Mouse (Mus musculus) gastrocnemius, adult 2 months (tissue): Measurements from ENCODE around the gene Lamp5. TPM values are rescaled to one million over a fixed set of nuclear protein-coding genes. Genes with fewer than 3 reads are reported as not detected.

Experiments used
- DNase-seq: peaks from one replicate; pipeline ENCODE4 v3.0.0; 2022
- H3K27ac ChIP-seq: fragments of 200-600 bp; 2 replicates; pipeline ENCODE4 v1.8.1; 2022; ENCODE audit warnings: mild to moderate bottlenecking
- H3K4me3 ChIP-seq: fragments of 200-600 bp; 2 replicates; pipeline ENCODE4 v1.8.1; 2022; ENCODE audit warnings: mild to moderate bottlenecking, moderate library complexity
- CTCF ChIP-seq: fragments of 200-600 bp; IDR thresholded peaks from 2 replicates; pipeline ENCODE4 v1.8.1; 2022; ENCODE audit warnings: antibody characterized with exemption, mild to moderate bottlenecking, moderate library complexity
- intact Hi-C: fragments of 180-260 bp; cut with DNase I; formaldehyde crosslinking; loops from one replicate; pipeline ENCODE4 v1.15.1; 2025
- long read RNA-seq, 2 experiments: library from polyadenylated mRNA; stranded (forward); transcript quantifications; one replicate each; pipeline ENCODE4 v2.0.0; 2021
- total RNA-seq, 2 experiments: library from RNA; stranded (reverse); gene quantifications; 2 replicates each; pipeline ENCODE4 v1.2.3; 2021

The Lamp5 gene
- not detected for total RNA-seq
- long read RNA-seq, experiment 1 = 0 reads
- long read RNA-seq, experiment 2 = 0 reads

DNA sequence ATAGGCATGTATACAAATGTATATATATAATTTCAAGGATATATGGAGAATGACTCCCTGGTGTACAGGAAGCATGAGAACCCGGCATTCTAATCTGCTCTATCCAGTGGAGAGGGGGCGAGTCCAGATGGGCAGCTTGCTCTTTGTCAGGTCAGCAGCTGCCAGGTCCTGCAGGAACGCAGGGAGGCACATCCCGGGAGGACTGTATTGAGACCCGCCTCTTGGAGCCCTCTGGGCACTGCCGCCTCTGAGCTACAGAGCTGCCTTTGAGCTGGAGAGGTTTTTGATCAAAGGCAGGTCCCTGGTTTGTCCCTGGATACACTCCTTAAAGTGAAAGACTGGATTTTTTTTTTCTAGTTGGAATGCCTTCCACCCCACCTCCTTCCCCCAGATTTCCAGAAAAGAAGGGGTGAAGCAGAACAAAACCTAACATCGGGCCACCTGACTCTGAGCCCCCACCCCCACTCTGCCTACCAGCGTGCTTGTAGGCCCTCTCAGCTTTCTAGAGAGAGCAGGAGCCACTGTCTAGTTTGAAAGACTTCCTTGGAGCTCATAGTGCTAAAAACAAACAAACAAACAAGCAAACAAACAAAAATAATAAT, at the start of gene Lamp5:
TSS of gene Lamp5 (plus strand) at position 552 of the 602 bp plus-strand sequence.
- intact Hi-C loops = no loop called here
- no peak for TF ChIP-seq CTCF
- no peak for DNase-seq
- Histone ChIP-seq H3K27ac (no peak within 1 kb of the TSS), H3K4me3 (peak within 1 kb of the TSS; percentile 41)

DNA sequence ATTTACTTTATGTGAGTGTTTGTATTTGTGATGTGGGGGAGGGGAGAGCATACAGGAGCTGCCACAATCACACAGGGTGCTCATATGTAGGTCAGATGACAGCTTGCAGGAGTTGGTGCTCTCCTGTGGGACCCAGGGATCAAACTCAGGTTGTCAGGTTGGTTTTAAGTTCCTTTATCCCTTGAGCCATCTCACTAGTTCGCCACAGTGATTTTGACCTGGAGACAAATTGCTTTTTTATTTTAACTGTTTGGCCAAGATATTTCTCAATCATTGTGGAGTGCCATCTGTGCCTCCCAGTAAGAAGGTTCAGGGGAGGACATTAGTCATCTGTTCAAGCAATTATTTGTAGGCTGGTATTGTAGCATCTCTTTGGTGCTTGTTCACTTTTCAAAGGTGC, 48.2 kb upstream of the Lamp5 start:
- no peak for TF ChIP-seq CTCF
- no peak for DNase-seq
- no peak overlapping the region for H3K4me3 ChIP-seq
- intact Hi-C loops = no loop called here
- no peak overlapping the region for H3K27ac ChIP-seq

DNA sequence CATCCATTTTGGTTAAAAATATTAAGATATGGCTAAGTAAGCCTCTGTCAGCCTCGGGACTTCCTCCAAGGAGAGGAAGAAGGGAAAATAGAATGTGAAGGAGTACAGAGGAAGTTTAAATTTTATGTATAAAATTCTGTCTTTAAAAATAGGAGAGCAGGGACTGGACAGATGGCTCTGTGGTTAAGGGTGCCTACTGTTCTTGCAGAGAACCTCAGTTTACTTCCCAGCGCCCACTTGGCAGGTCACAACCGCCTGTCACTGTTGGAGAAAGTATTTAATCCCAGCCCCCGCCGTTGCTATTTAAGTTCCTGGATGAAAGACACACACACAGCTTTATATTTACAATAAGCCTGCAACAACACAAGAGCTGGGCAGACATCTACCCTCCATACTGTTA, 45.8 kb upstream of the Lamp5 start:
- intact Hi-C loops = no loop called here
- Histone ChIP-seq H3K27ac (no peak overlapping the region), H3K4me3 (no peak overlapping the region)
- DNase-seq = no peak
- no peak for TF ChIP-seq CTCF

DNA sequence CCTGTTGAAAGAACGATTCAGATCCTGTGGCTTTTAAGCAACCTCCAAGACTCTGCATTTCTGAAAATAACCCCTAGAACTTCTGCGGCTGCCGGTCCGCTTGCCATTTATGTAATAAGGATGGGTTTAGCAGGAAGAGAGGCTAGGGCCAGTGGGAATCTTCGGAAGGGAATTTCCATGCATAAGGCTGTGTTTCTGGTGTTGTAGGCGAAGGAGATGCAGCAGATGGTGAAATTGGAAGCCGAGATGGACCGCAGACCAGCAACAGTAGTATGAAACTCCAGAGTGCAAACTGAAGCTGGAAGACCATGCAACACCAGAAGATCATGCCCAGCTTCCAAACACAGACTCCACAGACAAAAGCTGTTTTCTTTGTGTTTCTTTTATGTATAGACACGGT, 39.3 kb upstream of the Lamp5 start:
- TF ChIP-seq CTCF = no peak
- intact Hi-C loops = no loop called here

DNA sequence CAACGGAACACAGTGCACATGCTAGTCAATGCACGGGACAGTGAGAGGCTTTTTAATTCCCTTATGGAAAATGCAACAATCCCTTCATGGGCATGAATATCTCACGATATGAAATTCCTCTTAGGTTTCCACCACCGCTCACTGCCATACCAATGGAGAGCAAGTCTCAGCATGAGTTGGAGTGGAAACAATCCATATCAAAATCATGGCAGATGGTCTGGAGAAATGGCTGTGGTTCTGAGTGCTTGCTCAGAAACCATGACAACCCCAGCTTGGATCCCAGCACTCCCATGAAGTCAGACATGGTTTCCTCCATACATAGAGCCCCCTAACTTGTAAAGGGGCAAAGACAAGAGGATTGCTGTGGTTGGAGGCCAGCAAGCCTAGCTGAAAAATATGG, 3.6 kb upstream of the Lamp5 start:
- Histone ChIP-seq H3K27ac (no peak overlapping the region), H3K4me3 (no peak overlapping the region)
- intact Hi-C loops = no loop called here
- TF ChIP-seq CTCF = no peak
- no peak for DNase-seq

More for the DNA sequence above, 39.3 kb upstream of the Lamp5 start:
- no peak for DNase-seq
- Histone ChIP-seq H3K4me3 (no peak overlapping the region), H3K27ac (no peak overlapping the region)

DNA sequence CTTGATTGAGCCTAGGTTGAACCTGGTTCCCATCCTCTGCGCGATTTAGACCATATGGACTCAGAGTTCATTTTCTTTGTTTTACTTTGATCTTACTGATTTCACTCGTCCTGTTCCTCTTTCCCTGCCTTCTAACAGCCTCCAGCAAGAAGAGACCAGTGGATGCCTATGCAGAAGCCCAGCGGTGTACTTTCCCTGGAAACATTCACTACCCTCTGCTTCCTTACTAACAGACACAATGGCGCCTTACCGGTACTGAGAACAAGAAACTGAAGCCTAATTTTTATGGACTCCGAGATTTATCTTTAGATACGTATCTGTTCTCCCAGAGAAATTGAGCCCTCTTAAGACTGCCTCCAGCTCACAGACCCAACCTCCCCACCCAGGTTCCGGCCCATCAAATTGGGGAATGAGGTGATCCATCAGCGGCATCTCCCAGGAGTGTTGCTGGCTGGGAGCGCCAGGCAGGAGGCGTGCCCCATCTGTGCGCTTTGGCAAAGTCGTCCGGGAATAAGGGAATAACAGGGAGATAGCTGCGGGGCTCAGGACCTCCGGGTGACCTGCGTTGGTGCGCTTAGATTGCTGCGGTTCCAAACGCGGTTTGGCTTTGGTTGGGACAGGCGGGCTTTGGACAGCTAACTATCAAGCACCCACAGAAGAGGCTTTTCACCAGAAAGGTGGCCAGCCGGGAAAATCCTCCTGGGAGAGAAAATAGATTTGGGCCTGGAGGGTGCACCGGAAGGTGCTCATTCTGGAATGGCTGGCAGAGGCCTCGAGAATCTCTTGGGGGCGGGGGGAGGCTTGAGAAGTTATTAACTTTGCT, 1.0 kb upstream of the Lamp5 start:
- Histone ChIP-seq H3K27ac (no peak overlapping the region), H3K4me3 (peak overlapping the region; percentile 41)
- no peak for TF ChIP-seq CTCF
- intact Hi-C loops = no loop called here
- no peak for DNase-seq

DNA sequence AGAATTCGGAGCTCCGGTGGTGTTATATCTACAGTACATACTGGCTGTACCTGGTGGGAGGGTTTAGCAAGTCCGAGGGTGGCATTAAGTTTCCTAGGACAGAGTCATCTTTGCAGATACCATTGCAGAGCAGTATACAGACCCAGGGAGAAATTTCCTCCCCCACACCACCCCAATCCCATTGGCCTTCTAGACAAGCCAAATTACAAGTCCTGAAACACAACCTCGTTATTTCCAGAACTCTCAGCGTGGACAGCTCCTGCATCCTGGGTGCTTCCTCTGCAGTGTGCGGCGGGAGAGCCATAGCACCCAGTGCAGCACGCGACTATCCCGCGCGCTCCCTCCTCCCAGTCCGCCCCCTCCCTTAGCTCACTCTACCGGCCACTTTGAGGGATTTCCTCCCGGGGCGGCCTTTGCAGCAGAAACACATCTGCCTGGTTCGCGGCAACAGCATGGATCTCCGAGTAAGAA, 5.9 kb downstream of the Lamp5 start:
- intact Hi-C loops = no loop called here
- no peak overlapping the region for H3K4me3 ChIP-seq
- H3K27ac ChIP-seq = no peak overlapping the region
- no peak for DNase-seq
- no peak for TF ChIP-seq CTCF

DNA sequence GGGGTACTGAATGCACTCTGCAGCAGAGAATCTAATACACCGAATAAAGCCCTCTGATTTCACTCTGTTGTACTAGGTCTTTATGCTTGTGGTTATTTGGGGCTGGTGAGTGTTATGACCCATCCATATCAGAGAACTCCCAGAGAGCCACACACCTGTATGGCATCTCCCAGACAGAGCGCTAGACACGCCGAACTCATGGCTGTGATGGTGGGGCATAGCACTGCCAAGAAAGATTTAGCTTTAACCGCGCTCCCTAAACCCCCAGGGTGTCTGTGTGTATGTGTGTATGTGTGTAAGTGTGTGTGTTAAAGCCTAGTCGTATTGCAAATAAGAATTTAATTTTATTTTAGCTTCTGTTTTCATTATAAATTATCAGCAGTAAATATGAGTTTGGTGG, 6.4 kb downstream of the Lamp5 start:
- no peak for TF ChIP-seq CTCF
- DNase-seq = no peak
- intact Hi-C loops = no loop called here
- Histone ChIP-seq H3K4me3 (no peak overlapping the region), H3K27ac (no peak overlapping the region)

DNA sequence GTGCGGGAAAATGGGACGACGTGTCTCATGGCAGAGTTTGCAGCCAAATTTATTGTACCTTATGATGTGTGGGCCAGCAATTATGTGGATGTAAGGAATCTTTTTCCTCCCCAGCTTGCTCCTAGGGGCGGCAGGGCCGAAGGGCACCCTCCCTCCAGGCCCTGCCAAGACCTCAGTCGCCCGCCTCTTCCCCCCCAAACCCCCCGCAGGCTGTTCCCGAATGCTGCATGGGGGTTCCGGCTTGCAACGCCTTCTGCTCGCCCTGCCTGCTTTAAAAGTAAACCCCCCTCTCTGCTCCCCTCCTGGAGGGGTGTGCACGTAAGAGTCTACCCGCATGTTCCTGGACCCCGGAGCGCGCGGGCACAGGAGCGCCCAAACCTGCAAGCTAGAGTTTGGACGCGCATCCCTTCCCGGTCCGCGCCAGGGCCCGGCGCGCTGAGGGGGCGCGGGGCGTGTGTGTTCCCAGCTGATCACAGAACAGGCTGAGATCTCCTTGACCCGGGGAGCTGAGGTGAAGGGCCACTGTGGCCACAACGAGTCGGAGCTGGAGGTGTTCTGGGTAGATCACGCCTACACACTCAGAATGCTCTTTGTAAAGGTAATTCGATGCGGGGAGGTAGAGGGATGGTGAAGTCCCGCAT, 7.1 kb downstream of the Lamp5 start:
- TF ChIP-seq CTCF = no peak
- intact Hi-C loops = no loop called here
- H3K4me3 ChIP-seq = no peak overlapping the region

DNA sequence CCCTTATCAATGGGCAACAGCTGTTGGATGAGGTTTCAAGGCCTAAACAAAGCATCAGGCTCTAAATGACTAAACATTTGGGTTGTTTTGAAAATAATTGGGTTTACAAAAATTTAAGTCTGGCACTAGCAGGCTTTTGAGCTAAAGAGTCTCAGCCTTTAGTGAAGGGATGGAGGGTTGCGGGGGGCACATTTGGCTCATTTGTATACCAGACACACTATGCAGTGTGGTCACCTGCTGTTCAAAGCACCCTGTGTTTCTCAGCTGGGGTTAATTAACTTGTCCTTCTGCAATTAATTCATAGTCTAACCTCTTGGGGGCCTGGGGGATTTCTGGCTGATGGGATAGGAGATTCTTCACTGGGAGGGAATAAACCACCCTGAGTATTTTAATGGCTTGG, 12.3 kb downstream of the Lamp5 start:
- intact Hi-C loops = no loop called here
- Histone ChIP-seq H3K4me3 (no peak overlapping the region), H3K27ac (no peak overlapping the region)
- no peak for TF ChIP-seq CTCF
- DNase-seq = no peak

More for the DNA sequence above, 7.1 kb downstream of the Lamp5 start:
- H3K27ac ChIP-seq = no peak overlapping the region
- no peak for DNase-seq

DNA sequence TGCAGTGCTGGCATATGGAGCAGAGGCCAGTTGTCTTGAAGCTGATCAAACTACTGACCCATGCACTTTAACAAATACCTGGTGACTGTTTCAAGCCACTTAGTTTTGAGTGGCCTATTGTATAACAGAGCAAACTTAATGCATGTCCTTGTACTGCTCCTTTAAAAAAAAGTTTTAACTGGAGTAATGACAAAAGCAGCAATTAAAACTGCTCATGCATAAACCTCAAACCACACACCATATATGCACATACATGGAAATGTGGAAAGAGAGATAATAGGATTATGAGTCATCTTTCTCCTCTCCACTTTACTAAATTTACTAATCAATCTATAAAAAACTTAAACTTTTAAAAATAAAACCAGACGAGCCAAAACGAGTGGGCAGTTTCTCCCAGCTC, 43.9 kb downstream of the Lamp5 start:
- H3K27ac ChIP-seq = no peak overlapping the region
- intact Hi-C loops = no loop called here
- H3K4me3 ChIP-seq = no peak overlapping the region
- TF ChIP-seq CTCF = no peak
- no peak for DNase-seq

DNA sequence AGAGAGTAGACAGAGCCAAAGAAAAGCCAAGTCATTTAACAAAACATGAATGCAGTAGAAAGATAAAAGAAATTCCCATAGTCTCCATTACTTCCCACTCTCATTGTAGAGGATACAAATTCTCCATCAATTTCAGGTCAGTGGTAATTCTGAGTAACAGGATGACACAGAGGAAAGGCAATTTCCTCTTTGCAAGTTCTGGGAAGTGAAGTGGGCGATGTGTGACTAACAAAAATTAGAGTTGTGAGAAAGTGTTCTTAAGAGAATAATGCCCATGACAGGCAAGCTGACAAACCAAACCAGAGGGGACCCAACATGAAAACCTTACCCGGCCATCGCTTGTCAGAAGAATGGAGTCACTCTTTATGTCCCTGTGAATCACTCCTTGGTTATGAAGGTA, 45.1 kb downstream of the Lamp5 start:
- H3K4me3 ChIP-seq = no peak overlapping the region
- no peak for TF ChIP-seq CTCF
- no peak for DNase-seq
- intact Hi-C loops = no loop called here
- H3K27ac ChIP-seq = no peak overlapping the region

DNA sequence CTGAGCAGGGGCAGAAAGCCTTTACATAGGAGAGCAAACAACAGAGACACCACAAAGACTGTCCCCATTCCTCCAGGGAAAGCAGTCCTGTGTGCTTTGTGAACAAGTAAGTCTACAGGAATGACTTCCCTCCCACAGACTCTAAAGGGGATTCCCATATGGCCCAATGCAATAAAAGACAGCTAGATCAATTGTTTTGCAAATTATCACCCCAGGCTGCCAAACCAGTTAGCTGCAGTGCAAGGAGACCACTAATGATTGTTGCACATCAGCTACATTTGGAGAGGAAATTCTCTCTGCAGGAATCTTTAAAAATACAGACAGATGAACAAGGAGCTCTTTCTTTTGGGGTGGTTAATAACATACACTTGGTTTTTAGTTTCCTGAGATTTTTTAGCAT, 55.6 kb downstream of the Lamp5 start:
- intact Hi-C loops = no loop called here
- Histone ChIP-seq H3K27ac (no peak overlapping the region), H3K4me3 (no peak overlapping the region)
- TF ChIP-seq CTCF = no peak
- no peak for DNase-seq
